Mouse (Mus musculus): Measurements from ENCODE around the gene Ceacam16. TPM values are rescaled to one million over a fixed set of nuclear protein-coding genes. Genes with fewer than 3 reads are reported as not detected.

Gene Ceacam16
- not detected in 2 replicates for polyA plus RNA-seq (2012; rRNA removed)

GRCm38 (mm10) chr7:19861199-19861598 is at the start of gene Ceacam16:
Ceacam16 (minus strand) TSS chr7:19861299.

GRCm38 (mm10) chr7:19887849-19888248 is 26.8 kb upstream of the Ceacam16 start, which contains the start of gene Ceacam19:
Ceacam19 (minus strand) TSS chr7:19887965.

GRCm38 (mm10) chr7:19851858-19852570 is 9.1 kb downstream of the Ceacam16 start, which contains the start of gene Gm19345:
Gm19345 (plus strand) TSS chr7:19852003.

GRCm38 (mm10) chr7:19822604-19823058 is 38.5 kb downstream of the Ceacam16 start, which contains the start of gene Bcl3:
Bcl3 (minus strand) TSS chr7:19822770.

Other genes with a start within 250 kb of the Ceacam16 start
- 5.8 and 6.2 TPM in 2 replicates for gene Relb, start 231.9 kb downstream of the Ceacam16 start, polyA plus RNA-seq (2012; rRNA removed)
- 96.6 and 100 TPM in 2 replicates for gene Clptm1, start 196.3 kb downstream of the Ceacam16 start, polyA plus RNA-seq (2012; rRNA removed)
- gene Apoc2, start 183.4 kb downstream of the Ceacam16 start, polyA plus RNA-seq (2012; rRNA removed) = 0.19 TPM in 1 of 2 replicates, not detected in the other
- gene Gm44805, start 179.9 kb downstream of the Ceacam16 start, polyA plus RNA-seq (2012; rRNA removed) = not detected in 2 replicates
- not detected in 2 replicates for gene Apoc4, start 179.8 kb downstream of the Ceacam16 start, polyA plus RNA-seq (2012; rRNA removed)
- gene Apoc1, start 168.6 kb downstream of the Ceacam16 start, polyA plus RNA-seq (2012; rRNA removed) = 1.6 and 2.7 TPM in 2 replicates
- gene Apoe, start 162.1 kb downstream of the Ceacam16 start, polyA plus RNA-seq (2012; rRNA removed) = 863 and 1,072 TPM in 2 replicates
- 103 and 109 TPM in 2 replicates for gene Tomm40, start 145.9 kb downstream of the Ceacam16 start, polyA plus RNA-seq (2012; rRNA removed)
- 37.8 and 38.6 TPM in 2 replicates for gene Nectin2, start 110.8 kb downstream of the Ceacam16 start, polyA plus RNA-seq (2012; rRNA removed)
- 13.3 and 17.6 TPM in 2 replicates for gene Bcam, start 90.3 kb downstream of the Ceacam16 start, polyA plus RNA-seq (2012; rRNA removed)
- gene Cblc, start 64.5 kb downstream of the Ceacam16 start, polyA plus RNA-seq (2012; rRNA removed) = 0.20 and 0.48 TPM in 2 replicates
- 0.72 and 2.2 TPM in 2 replicates for gene Bcl3, start 38.5 kb downstream of the Ceacam16 start, polyA plus RNA-seq (2012; rRNA removed)
- gene Gm19345, start 9.3 kb downstream of the Ceacam16 start, polyA plus RNA-seq (2012; rRNA removed) = 27.6 and 28.4 TPM in 2 replicates
- gene Ceacam19, start 26.7 kb upstream of the Ceacam16 start, polyA plus RNA-seq (2012; rRNA removed) = not detected in 2 replicates
- 15.3 and 15.9 TPM in 2 replicates for gene Pvr, start 59.9 kb upstream of the Ceacam16 start, polyA plus RNA-seq (2012; rRNA removed)
- gene Igsf23, start 89.5 kb upstream of the Ceacam16 start, polyA plus RNA-seq (2012; rRNA removed) = not detected in 2 replicates
- gene Ceacam20, start 104.1 kb upstream of the Ceacam16 start, polyA plus RNA-seq (2012; rRNA removed) = not detected in 2 replicates
- not detected in 2 replicates for gene Nlrp9b, start 130.2 kb upstream of the Ceacam16 start, polyA plus RNA-seq (2012; rRNA removed)
- gene Vmn1r91, start 238.4 kb upstream of the Ceacam16 start, polyA plus RNA-seq (2012; rRNA removed) = not detected in 2 replicates

Measured in central nervous system, embryonic 18 days (tissue).